Mouse (Mus musculus) macrophage (primary cell): Measurements from ENCODE around the gene Slc35c2. TPM values are rescaled to one million over a fixed set of nuclear protein-coding genes. Genes with fewer than 3 reads are reported as not detected.
A peak's percentile ranks its signal among the peaks of the same experiment; 100 is the strongest.

ENCODE experiments used
- H3K27ac ChIP-seq: fragments of 350-480 bp; formaldehyde crosslinking; 2 replicates; pipeline ENCODE4 v1.9.0; 2021
- H3K36me3 ChIP-seq: fragments of 350-480 bp; formaldehyde crosslinking; 2 replicates; pipeline ENCODE4 v1.9.0; 2021; ENCODE audit errors: inconsistent target
- H3K4me3 ChIP-seq: fragments of 350-480 bp; formaldehyde crosslinking; 2 replicates; pipeline ENCODE4 v1.9.0; 2021; ENCODE audit errors: inconsistent target
- H3K79me2 ChIP-seq: fragments of 350-480 bp; formaldehyde crosslinking; 2 replicates; pipeline ENCODE4 v1.9.0; 2021; ENCODE audit errors: inconsistent target
- WGBS: methylation state at CpG from one replicate; pipeline ENCODE4 v1.1.7; 2026; ENCODE audit warnings: inconsistent platforms; ENCODE audit not compliant: missing documents; 5-methylcytosine and 5-hydroxymethylcytosine counted together
- polyA plus RNA-seq: library from polyadenylated mRNA; stranded (reverse); fragments of 250-400 nt; gene quantifications from 3 replicates; pipeline ENCODE4 v1.2.4, GENCODE M21; 2018; ENCODE audit warnings: inconsistent platforms

The Slc35c2 gene
- polyA plus RNA-seq, 1 experiment from 2014 or later = 29.3 TPM

DNA sequence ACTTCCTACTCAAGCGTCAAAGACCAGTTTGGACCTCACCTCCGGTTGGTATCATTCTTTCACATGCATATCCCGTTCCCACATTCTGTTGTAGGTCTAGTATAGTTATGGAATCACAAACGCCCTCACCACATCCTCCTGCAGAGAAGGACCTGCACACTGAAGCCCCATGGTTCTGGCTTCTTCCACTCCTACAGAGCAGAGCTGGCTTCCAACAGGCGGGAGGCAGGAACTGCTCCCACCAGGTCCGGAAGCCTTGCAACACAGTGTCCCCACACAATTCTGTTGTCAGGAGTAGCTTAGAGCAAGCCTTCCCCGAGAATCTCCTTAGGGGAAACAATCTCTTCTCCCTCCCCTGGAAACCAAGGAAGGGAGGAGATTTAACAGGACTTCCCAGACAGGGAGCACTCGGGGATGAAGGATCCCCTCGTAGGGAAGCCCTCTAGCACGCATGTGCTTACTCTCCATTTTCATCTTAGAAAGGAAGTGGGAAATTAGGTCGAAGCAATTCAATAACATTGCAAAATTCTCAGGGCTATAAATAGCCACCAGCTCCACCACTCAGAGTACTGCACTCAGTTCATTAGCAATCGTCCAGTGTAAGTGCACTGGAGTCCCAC is 33.0 kb upstream of the Slc35c2 start:
- H3K79me2 ChIP-seq = peaks cover 63% of the 10 kb centered on the region
- peaks cover 7% of the 10 kb centered on the region; the same call in 1 of the 2 replicates for H3K36me3 ChIP-seq
- 0% methylated on average over 12 of the region's 12 CpGs for WGBS
- peak overlapping the region; percentile 12; the same call in 1 of the 2 replicates for H3K4me3 ChIP-seq
- peak overlapping the region; percentile 94 for H3K27ac ChIP-seq

DNA sequence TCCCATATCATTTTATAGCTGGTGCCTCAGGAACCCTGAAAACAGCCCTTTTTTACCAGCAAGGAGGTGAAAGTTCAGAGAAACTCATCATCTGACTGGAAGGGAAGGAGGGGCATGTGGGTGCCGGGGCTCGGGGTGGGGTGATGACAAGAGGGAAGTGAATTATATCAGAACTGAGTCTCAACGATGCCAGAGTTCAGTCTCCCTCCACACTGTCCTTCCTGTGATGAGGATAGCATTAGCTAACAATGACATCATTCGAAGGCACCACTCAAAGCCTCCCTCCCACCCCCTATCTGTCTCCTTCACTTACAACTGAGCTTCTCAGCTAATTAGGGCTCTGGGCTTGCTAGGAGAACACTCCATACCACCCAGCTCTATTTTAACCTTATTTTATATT is 31.8 kb upstream of the Slc35c2 start:
- peaks cover 54% of the 10 kb centered on the region for H3K79me2 ChIP-seq
- H3K36me3 ChIP-seq = peaks cover 18% of the 10 kb centered on the region; the same call in 1 of the 2 replicates
- peak overlapping the region; percentile 94 for H3K27ac ChIP-seq
- WGBS = 6% methylated on average over 4 of the region's 4 CpGs
- H3K4me3 ChIP-seq = peak overlapping the region; percentile 12; the same call in 1 of the 2 replicates

DNA sequence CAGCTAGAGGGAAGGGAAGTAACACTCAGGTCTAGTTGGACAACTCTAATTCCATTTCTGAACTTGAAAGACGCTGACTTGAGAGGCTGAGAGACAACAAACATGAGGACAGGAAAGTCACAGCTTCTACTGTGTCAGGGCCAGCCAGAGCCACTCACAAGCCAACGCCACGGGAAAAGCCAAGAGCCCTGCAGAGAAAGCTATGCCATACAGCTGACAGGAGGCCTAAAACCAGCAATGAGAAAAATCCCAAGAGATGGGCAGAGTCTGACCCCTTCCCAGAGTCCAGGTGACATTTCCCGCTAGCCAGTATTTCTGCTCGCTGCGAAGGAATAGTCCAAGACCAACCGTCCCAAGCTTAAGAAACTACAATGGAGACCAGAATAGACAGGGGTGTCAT is 31.3 kb upstream of the Slc35c2 start:
- H3K36me3 ChIP-seq = peaks cover 24% of the 10 kb centered on the region
- WGBS = 62% methylated on average over 7 of the region's 7 CpGs
- H3K27ac ChIP-seq = peak overlapping the region; percentile 94
- H3K4me3 ChIP-seq = no peak overlapping the region
- peaks cover 49% of the 10 kb centered on the region for H3K79me2 ChIP-seq

DNA sequence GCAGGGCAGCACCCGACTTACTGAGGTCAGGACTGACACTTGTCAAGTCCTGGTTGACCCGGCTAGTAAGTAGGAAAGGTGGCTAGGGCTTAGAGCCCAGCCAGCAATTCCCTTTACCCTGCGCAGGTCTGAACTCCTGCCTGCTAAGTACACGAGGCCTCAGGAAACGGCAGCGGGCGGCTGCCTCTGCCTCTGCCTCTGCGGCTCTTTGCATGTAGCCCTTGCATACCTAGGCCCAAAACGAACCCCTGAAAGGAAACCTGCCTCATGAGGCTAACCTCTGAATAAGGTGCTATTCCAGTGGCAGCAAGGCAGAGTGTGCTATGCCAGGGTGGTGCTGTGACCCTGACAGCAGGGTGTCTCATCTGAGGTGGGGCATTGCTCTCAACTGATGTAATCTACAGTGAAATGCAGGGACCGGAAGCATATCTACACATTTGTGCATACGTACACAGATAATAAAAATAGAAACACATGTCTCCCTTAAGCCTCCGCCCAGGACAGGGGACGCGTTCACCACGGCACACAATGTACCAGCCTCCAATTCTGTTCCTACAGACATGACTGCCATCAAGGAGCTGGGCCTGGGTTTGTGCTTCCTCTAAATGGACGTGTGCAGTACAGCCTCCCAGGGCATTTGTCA is 30.1 kb upstream of the Slc35c2 start:
- peak overlapping the region; percentile 94 for H3K27ac ChIP-seq
- no peak overlapping the region for H3K4me3 ChIP-seq
- peaks cover 36% of the 10 kb centered on the region for H3K36me3 ChIP-seq

DNA sequence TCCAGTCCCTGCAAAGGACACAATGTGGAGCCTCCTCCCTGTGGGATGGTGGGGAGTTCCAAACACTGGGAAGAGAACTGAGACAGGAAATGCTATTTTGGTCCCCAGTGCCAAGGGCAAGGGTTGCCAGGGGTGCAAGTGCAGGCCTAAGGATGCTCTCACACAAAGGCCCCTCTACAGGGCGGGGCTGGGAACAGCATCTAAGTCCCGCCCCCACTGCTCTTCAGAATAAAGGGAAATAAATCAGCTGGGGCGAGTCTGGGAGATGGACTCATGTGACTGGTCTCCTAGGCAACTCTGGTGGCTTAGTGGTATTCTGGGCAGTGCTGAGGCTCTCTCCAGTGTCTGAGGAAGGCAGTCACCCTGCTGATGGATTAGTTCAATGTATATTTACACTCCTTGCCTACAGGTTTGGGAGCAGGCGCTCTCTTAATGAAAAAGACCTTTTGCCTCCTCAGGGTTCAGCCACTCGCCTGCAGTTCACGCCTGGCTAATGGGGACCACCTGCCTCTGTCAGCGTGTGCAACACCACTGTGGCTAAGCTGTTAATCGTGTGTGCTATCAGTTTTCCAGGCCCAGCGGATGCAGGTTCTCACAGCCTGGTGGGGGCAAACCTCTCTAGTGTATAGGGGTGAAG is 29.3 kb upstream of the Slc35c2 start:
- Histone ChIP-seq H3K4me3 (no peak overlapping the region), H3K79me2 (peaks cover 29% of the 10 kb centered on the region), H3K27ac (peak overlapping the region; percentile 94), H3K36me3 (peaks cover 44% of the 10 kb centered on the region)
- 44% methylated on average over 9 of the region's 9 CpGs for WGBS

More for the DNA sequence above, 30.1 kb upstream of the Slc35c2 start:
- H3K79me2 ChIP-seq = peaks cover 37% of the 10 kb centered on the region
- WGBS = 31% methylated on average over 16 of the region's 16 CpGs

DNA sequence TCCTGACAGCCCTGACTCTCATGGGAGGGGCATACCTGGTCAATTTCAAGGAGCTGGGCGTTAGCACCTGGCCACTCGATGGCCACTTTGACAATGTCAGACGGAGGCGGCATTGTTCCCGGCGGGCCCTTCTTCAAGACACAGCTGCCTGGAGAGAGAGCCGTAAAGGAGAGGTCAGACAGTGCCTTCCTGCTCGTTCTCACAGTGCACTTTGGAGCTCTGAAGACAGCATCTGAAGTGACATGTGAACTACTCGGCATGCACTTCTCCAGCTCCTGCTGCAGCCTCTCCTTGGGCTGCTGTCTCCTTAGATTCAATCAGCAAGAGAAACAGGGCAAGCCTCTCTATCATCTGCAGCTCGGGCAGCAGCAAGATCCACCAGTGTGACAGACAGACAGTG is 28.5 kb upstream of the Slc35c2 start:
- H3K27ac ChIP-seq = peak overlapping the region; percentile 94; the same call in 1 of the 2 replicates
- H3K79me2 ChIP-seq = peaks cover 25% of the 10 kb centered on the region
- H3K36me3 ChIP-seq = peaks cover 51% of the 10 kb centered on the region
- 94% methylated on average over 10 of the region's 10 CpGs for WGBS
- H3K4me3 ChIP-seq = no peak overlapping the region

DNA sequence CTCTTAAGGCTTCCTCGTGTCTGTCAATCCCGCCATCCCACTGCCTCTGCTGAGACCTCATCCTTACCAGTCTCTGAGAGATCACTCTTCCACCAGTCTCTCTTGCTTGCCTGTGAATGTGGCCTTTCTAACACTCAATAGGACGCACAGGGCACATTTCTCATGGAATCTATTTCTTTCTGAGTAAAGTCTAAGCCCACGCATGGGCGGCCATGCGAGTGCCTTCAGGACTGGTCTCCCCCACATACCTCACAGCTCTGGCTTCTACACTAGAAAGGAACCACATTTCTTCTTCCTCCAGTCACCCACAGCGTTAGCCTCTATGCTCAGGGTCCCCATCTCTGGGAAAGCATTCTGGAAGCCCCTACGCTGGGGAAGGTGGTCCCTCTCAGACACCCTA is 26.5 kb upstream of the Slc35c2 start:
- Histone ChIP-seq H3K4me3 (no peak overlapping the region), H3K27ac (no peak overlapping the region), H3K79me2 (peaks cover 25% of the 10 kb centered on the region), H3K36me3 (peaks cover 71% of the 10 kb centered on the region)
- WGBS = 96% methylated on average over 7 of the region's 8 CpGs

DNA sequence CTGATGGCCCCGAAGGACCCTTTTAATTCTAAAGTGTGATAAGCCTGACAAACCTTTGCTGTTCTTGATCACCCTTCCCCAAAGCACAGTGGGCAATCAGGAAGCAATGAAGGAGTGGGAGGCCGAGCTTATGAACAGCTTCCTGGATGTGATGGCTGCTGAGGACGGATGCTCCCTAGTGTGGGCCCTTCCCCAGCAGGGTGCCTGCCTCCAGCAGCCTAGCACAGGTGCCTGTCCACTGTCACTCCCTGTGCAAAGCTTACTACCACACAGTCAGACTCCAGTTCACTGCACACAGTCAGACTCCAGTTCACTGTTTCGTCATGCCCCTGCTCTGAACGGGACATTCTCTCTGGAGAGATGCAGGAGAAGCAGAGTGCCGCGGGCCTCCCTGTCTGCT is 24.7 kb upstream of the Slc35c2 start:
- Histone ChIP-seq H3K79me2 (peaks cover 18% of the 10 kb centered on the region), H3K36me3 (peaks cover 82% of the 10 kb centered on the region), H3K27ac (no peak overlapping the region), H3K4me3 (no peak overlapping the region)
- whole genome bisulfite sequencing = 88% methylated on average over 7 of the region's 7 CpGs

DNA sequence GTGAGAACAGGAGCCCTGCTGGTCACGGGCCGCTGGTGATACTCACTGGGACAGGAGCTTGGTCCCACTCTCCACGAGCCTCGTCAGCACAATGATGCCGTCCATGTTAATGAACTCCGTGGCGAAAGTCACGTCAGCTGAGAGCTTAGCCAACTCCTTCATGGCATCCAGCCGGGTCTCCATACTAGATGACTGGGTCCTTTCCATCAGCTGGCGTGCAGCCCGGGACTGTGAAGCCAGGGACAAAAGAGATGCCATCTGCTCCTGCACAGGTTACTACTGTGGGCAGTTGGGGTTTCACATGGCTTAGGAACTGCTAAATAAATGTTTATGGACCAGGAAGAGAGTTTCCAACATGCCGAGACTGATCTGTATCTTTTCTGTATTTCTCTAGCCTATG is 23.9 kb upstream of the Slc35c2 start:
- 94% methylated on average over 12 of the region's 12 CpGs for WGBS
- Histone ChIP-seq H3K27ac (no peak overlapping the region), H3K79me2 (peaks cover 12% of the 10 kb centered on the region), H3K36me3 (peaks cover 88% of the 10 kb centered on the region), H3K4me3 (no peak overlapping the region)

DNA sequence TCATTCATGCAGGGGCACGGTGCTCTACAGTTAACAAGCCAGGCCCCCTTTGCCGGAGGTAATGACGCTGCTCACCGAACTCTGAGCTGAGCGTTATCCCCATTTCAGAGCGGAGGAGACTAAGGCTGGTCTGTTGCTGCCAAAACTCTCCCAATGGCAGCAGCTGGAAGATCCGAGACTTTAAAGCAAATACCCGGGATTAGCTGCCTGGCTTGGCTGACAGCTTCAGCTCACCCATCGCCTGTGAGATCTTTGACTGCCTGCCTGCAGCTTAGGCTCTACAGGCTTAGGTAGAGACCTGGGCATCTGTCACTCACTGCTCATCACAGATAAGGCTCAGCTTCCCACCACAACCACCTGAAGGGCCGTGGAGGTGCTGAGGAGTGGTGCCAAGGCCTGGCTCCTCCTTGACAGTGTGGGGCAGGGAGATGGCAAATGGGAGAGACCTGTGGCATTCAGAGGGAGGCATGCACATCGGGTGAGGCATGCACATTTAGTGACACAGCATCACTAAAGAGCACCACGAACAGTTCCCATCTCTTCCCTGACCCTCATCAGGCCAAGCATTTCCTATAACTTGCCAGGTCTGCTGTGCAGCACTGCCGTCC is 23.3 kb upstream of the Slc35c2 start:
- peaks cover 90% of the 10 kb centered on the region for H3K36me3 ChIP-seq
- WGBS = 94% methylated on average over 13 of the region's 13 CpGs
- peaks cover 5% of the 10 kb centered on the region for H3K79me2 ChIP-seq
- no peak overlapping the region for H3K4me3 ChIP-seq
- H3K27ac ChIP-seq = no peak overlapping the region

DNA sequence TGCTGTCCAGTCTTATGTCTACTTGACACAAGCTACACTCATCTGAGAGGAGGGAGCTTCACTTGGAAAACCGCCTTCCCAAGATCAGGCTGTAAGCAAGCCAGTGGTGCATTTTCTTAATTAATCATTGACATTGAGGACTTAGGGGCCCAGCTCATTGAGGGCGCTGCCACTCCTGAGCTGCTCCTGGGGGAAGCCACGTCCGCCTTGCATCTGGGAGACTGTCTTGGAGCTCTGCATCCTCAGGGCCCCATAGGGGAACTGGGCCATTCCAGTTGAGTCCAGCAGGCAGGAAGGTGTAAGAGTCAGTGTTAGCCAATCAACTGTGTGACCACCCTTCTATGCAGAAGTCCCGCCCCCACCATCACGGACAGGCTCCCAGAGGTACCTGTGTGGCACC is 20.1 kb upstream of the Slc35c2 start:
- peaks cover 87% of the 10 kb centered on the region for H3K36me3 ChIP-seq
- no peak overlapping the region for H3K4me3 ChIP-seq
- no peak overlapping the region for H3K27ac ChIP-seq
- WGBS = 94% methylated on average over 3 of the region's 6 CpGs
- no peaks in the 10 kb centered on the region for H3K79me2 ChIP-seq

DNA sequence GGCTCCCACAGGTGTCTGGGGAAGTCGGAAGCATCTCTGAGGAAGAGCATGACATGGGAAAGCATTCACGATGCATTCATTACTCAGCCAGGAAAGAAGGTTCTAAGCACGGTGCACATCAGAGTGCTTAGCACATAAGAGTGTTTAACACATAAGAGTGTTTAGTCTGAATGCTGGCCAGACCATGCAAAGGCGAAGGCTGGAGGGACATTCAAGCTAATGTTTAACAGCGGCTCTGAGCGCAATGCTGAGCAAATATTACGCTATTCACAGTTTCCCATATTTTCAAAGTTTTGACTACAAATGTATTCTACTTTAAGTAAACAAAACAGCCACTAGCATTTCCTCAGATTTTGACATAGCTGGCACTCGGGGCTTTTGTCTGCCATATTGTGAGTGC is 17.8 kb upstream of the Slc35c2 start:
- H3K27ac ChIP-seq = no peak overlapping the region
- H3K4me3 ChIP-seq = no peak overlapping the region
- H3K79me2 ChIP-seq = no peaks in the 10 kb centered on the region
- peaks cover 78% of the 10 kb centered on the region for H3K36me3 ChIP-seq
- 94% methylated on average over 7 of the region's 8 CpGs for WGBS

DNA sequence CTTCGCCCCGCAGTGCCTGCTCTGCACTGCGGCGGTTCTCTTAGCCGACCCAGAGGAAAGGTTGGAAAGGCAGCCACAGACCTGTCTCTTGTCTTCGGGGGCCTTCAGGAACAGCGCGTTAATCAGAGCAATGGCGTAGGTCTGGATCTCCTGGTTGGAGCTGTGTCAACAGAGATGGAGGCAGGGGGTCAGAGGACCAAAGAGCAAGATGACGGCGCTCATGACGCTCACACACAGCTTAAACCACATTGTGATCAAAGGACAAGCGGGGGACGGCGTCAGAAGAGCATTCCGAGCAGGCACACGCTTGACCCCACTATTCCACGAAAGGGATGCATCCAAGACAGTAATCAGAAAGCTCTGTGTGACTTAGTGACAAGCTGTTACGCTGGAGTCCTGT is 17.1 kb upstream of the Slc35c2 start:
- Histone ChIP-seq H3K4me3 (no peak overlapping the region), H3K79me2 (no peaks in the 10 kb centered on the region), H3K36me3 (peaks cover 72% of the 10 kb centered on the region), H3K27ac (no peak overlapping the region)
- 96% methylated on average over 18 of the region's 19 CpGs for WGBS

DNA sequence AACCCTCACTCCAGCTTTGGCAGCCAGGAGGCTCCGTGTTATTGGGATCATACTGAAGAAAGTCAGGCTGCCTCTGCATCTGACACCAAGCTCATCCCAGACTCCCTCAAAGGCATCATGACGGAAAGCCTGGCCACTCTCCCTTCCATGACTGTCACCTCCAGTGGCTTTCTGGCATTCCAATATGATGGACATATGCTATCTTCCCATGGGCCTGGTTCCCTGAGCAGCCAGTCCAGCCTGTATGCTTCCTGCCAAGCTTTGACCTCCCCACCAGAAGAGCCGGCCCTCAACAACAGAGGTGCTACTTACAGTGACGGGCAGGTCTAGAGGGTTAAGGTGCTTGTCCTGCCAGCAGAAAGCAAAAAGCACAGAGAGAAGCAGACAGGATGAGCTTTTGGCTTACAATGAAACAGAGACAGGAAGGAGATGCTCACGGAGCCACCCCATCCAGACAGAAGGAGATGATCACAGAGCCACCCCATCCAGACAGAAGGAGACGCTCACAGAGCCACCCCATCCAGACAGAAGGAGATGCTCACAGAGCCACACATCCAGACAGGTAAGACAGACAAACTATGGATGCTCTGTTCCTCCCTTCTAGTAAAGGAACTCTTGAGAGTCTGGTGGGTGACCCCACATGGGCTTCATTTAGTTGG is 15.8 kb upstream of the Slc35c2 start:
- H3K27ac ChIP-seq = no peak overlapping the region
- 92% methylated on average over 6 of the region's 6 CpGs for WGBS
- peaks cover 69% of the 10 kb centered on the region for H3K36me3 ChIP-seq
- no peak overlapping the region for H3K4me3 ChIP-seq
- H3K79me2 ChIP-seq = no peaks in the 10 kb centered on the region
